ENCODE assay signal across 18 mouse cellular contexts in the genomic region with DNA sequence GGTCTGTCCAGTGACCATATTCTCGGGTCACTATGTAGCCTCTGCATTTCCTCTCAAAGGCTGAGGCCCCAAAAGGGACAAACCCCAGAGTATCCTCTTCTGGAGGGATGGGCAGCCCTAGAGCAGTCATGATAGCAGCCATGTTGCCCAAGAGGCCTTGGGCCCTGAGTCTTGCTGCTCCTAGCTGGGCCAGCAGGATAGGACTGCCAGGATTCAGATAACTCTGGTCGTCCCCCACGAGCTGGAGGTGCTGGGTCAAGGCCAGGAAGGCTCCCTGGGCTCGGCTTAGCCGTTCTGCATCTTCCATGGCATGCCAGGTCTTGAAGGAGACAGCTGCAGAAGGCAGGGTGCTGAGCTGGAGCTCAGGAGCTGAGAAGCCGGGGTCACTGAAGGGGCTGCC. TPM values are rescaled to one million over a fixed set of nuclear protein-coding genes. Genes with fewer than 3 reads are reported as not detected.
DNase-seq lines count a peak whose midpoint lies in the region; ATAC-seq lines count a peak whose summit lies in the region.
"Had no signal": no experiment of that assay in that cellular context is flagged by ENCODE, and none has a peak within 500 bp of the region (broad histone marks: within the 10 kb centered on the region; RNA-seq: fewer than 3 reads in every experiment).

No protein-coding gene starts in this region.

- ATAC-seq in erythroid progenitor cell, adult 5-6 weeks (replicated peaks; ENCODE audit: low FRiP score, poor library complexity, severe bottlenecking) = 0 out of 2 replicates have a peak, but pooled peaks have one; percentile 2
- no peak for ATAC-seq in monocyte, adult 5-6 weeks (replicated peaks; ENCODE audit: insufficient number of reproducible peaks, low FRiP score, low TSS enrichment, poor library complexity, severe bottlenecking)
- ATAC-seq: forebrain, embryonic 13.5 days; forebrain, postnatal 0 days; hindbrain, postnatal 0 days had no signal

- DNase-seq in adrenal gland, postnatal 14 days = peak; percentile 37
- no peak for DNase-seq in adrenal gland, postnatal 25 days
- DNase-seq in heart, adult 11 months = peak; percentile 86
- no peak for DNase-seq in heart, adult 9 months (ENCODE audit: low spot score in 2 of 2)
- DNase-seq in testis, postnatal 10 days (ENCODE audit: low spot score) = peak; percentile 75
- DNase-seq: cerebellum, adult 8-10 months; cerebellum, postnatal 36 days; forebrain, postnatal 0 days; gastrocnemius, postnatal 25 days; heart, adult 18-20 months; heart, postnatal 14 days; kidney, adult 11 months had no signal

RNA-seq across cellular contexts. Expression of a gene that starts 6.7 kb away (rescaled TPM):
- total RNA-seq in adrenal gland, postnatal 14 days (2021) = 4.7 and 5.1 TPM in 2 replicates
- total RNA-seq in adrenal gland, postnatal 25 days (2021) = 2.5 and 2.6 TPM in 2 replicates
- not detected in 2 replicates for total RNA-seq in erythroid progenitor cell, adult 5-6 weeks (2015; ENCODE audit: low replicate concordance)
- total RNA-seq in erythroid progenitor cell, adult 5-6 weeks (2017; ENCODE audit: low replicate concordance) = not detected in 2 replicates
- total RNA-seq in monocyte, adult 5-6 weeks (2017) = not detected in 3 replicates

RNA-seq across cellular contexts. Expression of a gene that starts 10.5 kb away (rescaled TPM):
- 64.8 and 69.2 TPM in 2 replicates for total RNA-seq in adrenal gland, postnatal 14 days (2021)
- total RNA-seq in adrenal gland, postnatal 25 days (2021) = 64.9 and 114 TPM in 2 replicates
- total RNA-seq in erythroid progenitor cell, adult 5-6 weeks (2015; ENCODE audit: low replicate concordance) = 4.0 and 9.6 TPM in 2 replicates
- total RNA-seq in erythroid progenitor cell, adult 5-6 weeks (2017; ENCODE audit: low replicate concordance) = 2.6 and 12.7 TPM in 2 replicates
- total RNA-seq in monocyte, adult 5-6 weeks (2017) = 22.5 to 27.9 TPM (median 23.5 TPM) in 3 replicates

RNA-seq across cellular contexts. Expression of a gene that starts 12.7 kb away (rescaled TPM):
- not detected in 2 replicates for total RNA-seq in adrenal gland, postnatal 14 days (2021)
- total RNA-seq in adrenal gland, postnatal 25 days (2021) = not detected in 2 replicates
- total RNA-seq in erythroid progenitor cell, adult 5-6 weeks (2015; ENCODE audit: low replicate concordance) = not detected in 2 replicates
- not detected in 2 replicates for total RNA-seq in erythroid progenitor cell, adult 5-6 weeks (2017; ENCODE audit: low replicate concordance)
- total RNA-seq in monocyte, adult 5-6 weeks (2017) = 0.64 to 0.76 TPM in 2 of 3 replicates, not detected in the other
- total RNA-seq: forebrain, postnatal 0 days; gastrocnemius, adult 18-20 months; gastrocnemius, postnatal 25 days; heart, adult 18-20 months; heart, postnatal 14 days; hematopoietic stem cell, adult 5-6 weeks; hindbrain, postnatal 0 days had no signal

RNA-seq across cellular contexts. Expression of a gene that starts 25.1 kb away (rescaled TPM):
- 12.8 and 14.5 TPM in 2 replicates for total RNA-seq in adrenal gland, postnatal 14 days (2021)
- 18.3 and 18.5 TPM in 2 replicates for total RNA-seq in adrenal gland, postnatal 25 days (2021)
- 1.7 and 1.8 TPM in 2 replicates for total RNA-seq in erythroid progenitor cell, adult 5-6 weeks (2015; ENCODE audit: low replicate concordance)
- total RNA-seq in erythroid progenitor cell, adult 5-6 weeks (2017; ENCODE audit: low replicate concordance) = 1.5 and 3.6 TPM in 2 replicates
- 2.1 to 8.5 TPM (median 3.1 TPM) in 3 replicates for total RNA-seq in monocyte, adult 5-6 weeks (2017)

RNA-seq across cellular contexts. Expression of a gene that starts 50.4 kb away (rescaled TPM):
- 28.1 and 28.3 TPM in 2 replicates for total RNA-seq in adrenal gland, postnatal 14 days (2021)
- 31.5 and 37.2 TPM in 2 replicates for total RNA-seq in adrenal gland, postnatal 25 days (2021)
- total RNA-seq in erythroid progenitor cell, adult 5-6 weeks (2015; ENCODE audit: low replicate concordance) = 2.5 and 5.4 TPM in 2 replicates
- 4.6 and 6.7 TPM in 2 replicates for total RNA-seq in erythroid progenitor cell, adult 5-6 weeks (2017; ENCODE audit: low replicate concordance)
- 31.9 to 44.5 TPM (median 35.2 TPM) in 3 replicates for total RNA-seq in monocyte, adult 5-6 weeks (2017)

Comparison
In these comparisons a context has a peak if more than half of its experiments do, and no peak if none do; other contexts are left out.
1. DNase-seq: peak in adrenal gland, postnatal 14 days (single experiment), heart, adult 11 months (single experiment) and testis, postnatal 10 days (single experiment); none in adrenal gland, postnatal 25 days (single experiment) and heart, adult 9 months (0 of 2).